Mouse (Mus musculus): ENCODE results near the gene 1700003E16Rik.

GRCm38 (mm10) chr6:83197345-83198004 is 41.3 kb downstream of the 1700003E16Rik start:
- TF ChIP-seq CTCF (IDR thresholded peaks at IDR 0.05) (peak; percentile 52), EP300 (IDR thresholded peaks at IDR 0.05) (no peak)

All from lung, postnatal 0 days (tissue).